Mouse (Mus musculus) ES-Bruce4 (cell line): ENCODE measurements around the gene Srrd.

Source experiments
- CTCF ChIP-seq: IDR thresholded peaks from one replicate; pipeline ENCODE4 v1.8.1; 2011; ENCODE audit warnings: low read depth, low read length
- POLR2A ChIP-seq: IDR thresholded peaks from one replicate; pipeline ENCODE4 v1.8.1; 2011; ENCODE audit warnings: low read length; ENCODE audit not compliant: insufficient read depth

DNA sequence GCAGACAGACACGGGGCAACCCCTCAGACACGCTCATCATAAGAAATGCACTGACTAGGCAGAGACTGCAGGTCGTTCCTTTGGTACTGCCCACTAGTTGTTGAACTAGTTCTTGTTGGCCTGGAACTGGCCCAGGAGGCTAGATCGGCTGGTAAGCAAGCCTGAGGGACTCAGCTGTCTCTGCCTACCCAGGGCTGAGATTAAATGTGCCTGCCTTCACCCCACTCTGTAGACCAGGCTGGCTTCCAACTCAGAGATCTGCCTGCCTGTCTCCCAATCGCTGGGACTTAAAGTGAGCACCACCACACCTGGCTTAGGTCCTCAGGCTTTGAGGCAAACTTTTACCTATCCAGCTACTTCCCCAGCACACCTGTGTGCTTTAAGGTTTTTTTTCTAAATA is 22.5 kb downstream of the Srrd start:
- TF ChIP-seq POLR2A (no peak), CTCF (no peak)
